In genomic region chr6:97315311-97315710, GRCm38 (mm10) we compare ENCODE assay signal across 27 mouse cellular contexts.
DNase-seq lines count a peak whose midpoint lies in the region; ATAC-seq and TF ChIP-seq lines count a peak whose summit lies in the region.
"Had no signal": no experiment of that assay in that cellular context is flagged by ENCODE, and none has a peak within 500 bp of the region (broad histone marks: within the 10 kb centered on the region; RNA-seq: fewer than 3 reads in every experiment).

No protein-coding gene starts in this region.

- no peaks in the 10 kb centered on the region for H3K36me3 ChIP-seq in midbrain, embryonic 11.5 days (ENCODE audit: control insufficient read depth, insufficient read depth, low read length)
- H3K36me3 ChIP-seq in kidney, adult 2 months (ENCODE audit: control insufficient read depth, insufficient read depth, low read length), result no peaks in the 10 kb centered on the region; the same call in 1 of the 2 replicates
- H3K36me3 ChIP-seq: embryonic facial prominence, embryonic 12.5 days; embryonic facial prominence, embryonic 15.5 days; heart, embryonic 15.5 days; hindbrain, embryonic 13.5 days had no signal

- no peak for TF ChIP-seq POLR2A in kidney, adult 2 months (IDR thresholded peaks at IDR 0.05; ENCODE audit: low read depth, low read length)

- no peak for ATAC-seq in midbrain, embryonic 11.5 days (ENCODE audit: low FRiP score)
- ATAC-seq: forebrain, embryonic 14.5 days; forebrain, postnatal 0 days; hindbrain, embryonic 16.5 days; inflammation-experienced regulatory T-cells, adult 6 months had no signal

- H3K9ac ChIP-seq in midbrain, embryonic 11.5 days (ENCODE audit: low read length), result no peak overlapping the region
- H3K9ac ChIP-seq: embryonic facial prominence, embryonic 12.5 days; embryonic facial prominence, embryonic 15.5 days; forebrain, postnatal 0 days; heart, embryonic 12.5 days; heart, embryonic 15.5 days; hindbrain, embryonic 13.5 days had no signal

- no peak overlapping the region for H3K27ac ChIP-seq in midbrain, embryonic 11.5 days (ENCODE audit: low read depth, low read length)
- no peak overlapping the region for H3K27ac ChIP-seq in kidney, adult 2 months (ENCODE audit: insufficient read depth, low read depth, low read length)
- H3K27ac ChIP-seq: embryonic facial prominence, embryonic 12.5 days; embryonic facial prominence, embryonic 15.5 days; gastrocnemius, adult 2 months; heart, embryonic 15.5 days; hindbrain, embryonic 10.5 days; hindbrain, embryonic 13.5 days had no signal

- WGBS in midbrain, embryonic 11.5 days, result 80% methylated on average over 3 of the region's 3 CpGs
- WGBS in kidney, adult 2 months, result 60% methylated on average over 3 of the region's 3 CpGs

- TF ChIP-seq CTCF in kidney, adult 2 months (conservative IDR thresholded peaks at IDR 0.05; ENCODE audit: insufficient read depth, insufficient read length, low read depth, low read length), result no peak

- DNase-seq in 416B (ENCODE audit: low read depth) (peak; percentile 77), MN1 (ENCODE audit: low spot score) (peak; percentile 66)
- peak; percentile 33 for DNase-seq in retina, embryonic 14.5 days (ENCODE audit: low spot score)
- DNase-seq in thymus, postnatal 14 days, result no peak
- DNase-seq in midbrain, embryonic 11.5 days (ENCODE audit: low spot score, missing footprints), result no peak
- no peak for DNase-seq in kidney, adult 2 months
- DNase-seq: adrenal gland, adult 2 months; adrenal gland, postnatal 14 days; cerebellum, adult 11 months; cerebellum, adult 2 months; cerebellum, adult 9-11 months; cerebellum, postnatal 25 days; forebrain, postnatal 0 days; gastrocnemius, adult 2 months; gastrocnemius, postnatal 14 days; heart, adult 18-20 months; heart, postnatal 10 days; heart, postnatal 36 days had no signal

- H3K9me3 ChIP-seq in midbrain, embryonic 11.5 days (ENCODE audit: control insufficient read depth, low read length), result no peaks in the 10 kb centered on the region
- H3K9me3 ChIP-seq: embryonic facial prominence, embryonic 12.5 days; embryonic facial prominence, embryonic 15.5 days; heart, embryonic 12.5 days; heart, embryonic 15.5 days; hindbrain, embryonic 10.5 days; hindbrain, embryonic 13.5 days had no signal

- H3K4me2 ChIP-seq in midbrain, embryonic 11.5 days, result no peak overlapping the region
- H3K4me2 ChIP-seq: embryonic facial prominence, embryonic 12.5 days; embryonic facial prominence, embryonic 15.5 days; heart, embryonic 12.5 days; heart, embryonic 15.5 days; hindbrain, embryonic 13.5 days had no signal

- H3K4me1 ChIP-seq in midbrain, embryonic 11.5 days (ENCODE audit: control insufficient read depth, insufficient read depth, low read length), result peaks cover 20% of the 10 kb centered on the region
- no peaks in the 10 kb centered on the region for H3K4me1 ChIP-seq in kidney, adult 2 months (ENCODE audit: control insufficient read depth, insufficient read depth, low read length)

- no peaks in the 10 kb centered on the region for H3K27me3 ChIP-seq in midbrain, embryonic 11.5 days (ENCODE audit: control insufficient read depth, insufficient read depth, low read length)
- no peaks in the 10 kb centered on the region for H3K27me3 ChIP-seq in kidney, adult 2 months (replicated peaks; ENCODE audit: control insufficient read depth, insufficient read depth, low read length)
- H3K27me3 ChIP-seq: embryonic facial prominence, embryonic 15.5 days; heart, embryonic 12.5 days; heart, embryonic 15.5 days; hindbrain, embryonic 13.5 days had no signal

- H3K4me3 ChIP-seq in midbrain, embryonic 11.5 days (ENCODE audit: low read depth, low read length), result no peak overlapping the region
- H3K4me3 ChIP-seq in kidney, adult 2 months (ENCODE audit: insufficient read depth, low read depth, low read length), result no peak overlapping the region
- H3K4me3 ChIP-seq: embryonic facial prominence, embryonic 12.5 days; embryonic facial prominence, embryonic 15.5 days; gastrocnemius, adult 2 months; heart, embryonic 12.5 days; heart, embryonic 15.5 days; hindbrain, embryonic 10.5 days; hindbrain, embryonic 13.5 days had no signal

Comparison
In these comparisons a context has a peak if more than half of its experiments do, and no peak if none do; other contexts are left out.
1. DNase-seq: peak in 416B (single experiment), MN1 (single experiment) and retina, embryonic 14.5 days (single experiment); none in thymus, postnatal 14 days (single experiment), midbrain, embryonic 11.5 days (single experiment) and kidney, adult 2 months (single experiment).